Mouse (Mus musculus): ENCODE measurements around the gene Cldn34b1.
"Not testable (repeated sequence)": the region's sequence is repeated elsewhere in the genome, so short reads cannot be mapped to it uniquely, and the experiment has no call there.

Gene Cldn34b1

GRCm38 (mm10) chrX:154890167-154890566, at the start of gene Cldn34b1:
Gene Cldn34b1, minus strand, starts transcription at chrX:154890267.
- not testable (repeated sequence) for H3K4me1 ChIP-seq (replicated peaks; ENCODE audit: low read depth, low read length); H3K9me3 ChIP-seq (ENCODE audit: low read length); H3K36me3 ChIP-seq (ENCODE audit: insufficient read depth, low read length); H3K27me3 ChIP-seq (ENCODE audit: insufficient read depth, low read length); H3K4me3 ChIP-seq (replicated peaks; ENCODE audit: low read length)

GRCm38 (mm10) chrX:154935887-154936286, 45.8 kb upstream of the Cldn34b1 start, which contains the start of gene Magea6:
Gene Magea6, minus strand, starts transcription at chrX:154935987.
- not testable (repeated sequence) for H3K9me3 ChIP-seq (ENCODE audit: low read length); H3K27me3 ChIP-seq (ENCODE audit: insufficient read depth, low read length); H3K36me3 ChIP-seq (ENCODE audit: insufficient read depth, low read length); H3K4me1 ChIP-seq (replicated peaks; ENCODE audit: low read depth, low read length); H3K4me3 ChIP-seq (replicated peaks; ENCODE audit: low read length)
